9 mouse cellular contexts compared by ENCODE assay signal in the genomic region with DNA sequence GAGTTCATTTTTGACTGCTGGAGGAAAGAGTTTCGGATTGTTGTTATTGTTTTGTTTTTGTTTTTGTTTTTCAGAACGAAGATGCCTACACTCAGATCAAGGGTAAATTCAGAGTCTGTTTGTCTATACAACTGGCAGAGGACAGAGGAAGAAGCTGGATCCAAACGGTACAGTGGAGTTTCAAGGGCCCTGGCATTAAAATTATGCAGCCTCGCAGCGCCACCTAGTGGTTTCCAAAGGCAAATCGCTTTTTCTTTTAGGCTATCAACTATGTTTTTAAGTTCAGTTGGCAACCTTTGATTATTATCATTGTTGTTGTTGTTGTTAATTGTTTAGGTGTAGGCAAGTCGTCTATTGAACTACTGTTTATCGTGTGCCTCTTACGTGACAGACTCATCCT. TPM values are rescaled to one million over a fixed set of nuclear protein-coding genes. Genes with fewer than 3 reads are reported as not detected.
A peak's percentile ranks its signal among the peaks of the same experiment; 100 is the strongest.
DNase-seq lines count a peak whose midpoint lies in the region; ATAC-seq and TF ChIP-seq lines count a peak whose summit lies in the region.
"Had no signal": no experiment of that assay in that cellular context is flagged by ENCODE, and none has a peak within 500 bp of the region (broad histone marks: within the 10 kb centered on the region; RNA-seq: fewer than 3 reads in every experiment).

No protein-coding gene starts in this region.

- no peak overlapping the region for H3K4me3 ChIP-seq in forebrain, embryonic 12.5 days (replicated peaks)
- no peak overlapping the region for H3K4me3 ChIP-seq in liver, embryonic 12.5 days
- H3K4me3 ChIP-seq: stomach, embryonic 15.5 days had no signal

- 8% methylated on average over 9 of the region's 9 CpGs for WGBS in forebrain, embryonic 12.5 days
- WGBS in liver, embryonic 12.5 days (ENCODE audit: insufficient replicate concordance) = 6% methylated on average over 9 of the region's 9 CpGs

- no peaks in the 10 kb centered on the region for H3K36me3 ChIP-seq in forebrain, embryonic 12.5 days (replicated peaks)
- no peaks in the 10 kb centered on the region; the same call in 1 of the 2 replicates for H3K36me3 ChIP-seq in liver, embryonic 12.5 days
- H3K36me3 ChIP-seq: stomach, embryonic 15.5 days had no signal

- H3K4me2 ChIP-seq in forebrain, embryonic 12.5 days = no peak overlapping the region
- peak overlapping the region; percentile 2; the same call in 1 of the 2 replicates for H3K4me2 ChIP-seq in liver, embryonic 12.5 days
- H3K4me2 ChIP-seq: stomach, embryonic 15.5 days had no signal

- DNase-seq in right cerebral cortex, adult 18-20 months = peak; percentile 66
- DNase-seq in right cerebral cortex, postnatal 36 days (ENCODE audit: low spot score in 2 of 2) = no peak
- DNase-seq in brain, embryonic 14.5 days (ENCODE audit: low read depth) = peak; percentile 88
- DNase-seq in kidney, adult 18-20 months = peak; percentile 74
- DNase-seq in right cerebral cortex, adult 2 months (ENCODE audit: low spot score in 2 of 2) = peak; percentile 65 to 83
- peak; percentile 40 for DNase-seq in urinary bladder, postnatal 10 days (ENCODE audit: low spot score)

- no peak for TF ChIP-seq POLR2A in brain, embryonic 14.5 days (IDR thresholded peaks at IDR 0.05; ENCODE audit: borderline replicate concordance, extremely low read depth, insufficient read depth, insufficient read length, poor library complexity, severe bottlenecking)

- H3K27me3 ChIP-seq in forebrain, embryonic 12.5 days = no peaks in the 10 kb centered on the region
- H3K27me3 ChIP-seq in liver, embryonic 12.5 days (replicated peaks) = no peaks in the 10 kb centered on the region
- H3K27me3 ChIP-seq: stomach, embryonic 15.5 days had no signal

- peak; percentile 84 for TF ChIP-seq CTCF in brain, embryonic 14.5 days (IDR thresholded peaks at IDR 0.05; ENCODE audit: borderline replicate concordance, extremely low read depth, insufficient read depth, insufficient read length)

- no peak overlapping the region for H3K27ac ChIP-seq in forebrain, embryonic 12.5 days
- H3K27ac ChIP-seq in liver, embryonic 12.5 days = peak overlapping the region; percentile 93
- H3K27ac ChIP-seq: stomach, embryonic 15.5 days had no signal

- H3K9ac ChIP-seq in forebrain, embryonic 12.5 days = no peak overlapping the region
- H3K9ac ChIP-seq in liver, embryonic 12.5 days = peak overlapping the region; percentile 12; the same call in 1 of the 2 replicates
- H3K9ac ChIP-seq: stomach, embryonic 15.5 days had no signal

- H3K4me1 ChIP-seq in forebrain, embryonic 12.5 days = no peaks in the 10 kb centered on the region
- peaks cover 47% of the 10 kb centered on the region for H3K4me1 ChIP-seq in liver, embryonic 12.5 days
- H3K4me1 ChIP-seq: stomach, embryonic 15.5 days had no signal

- ATAC-seq in forebrain, embryonic 12.5 days (ENCODE audit: low FRiP score) = peak; percentile 53; the same call in 1 of the 2 replicates
- ATAC-seq in liver, embryonic 12.5 days = no peak

- H3K9me3 ChIP-seq in forebrain, embryonic 12.5 days = no peaks in the 10 kb centered on the region
- H3K9me3 ChIP-seq in liver, embryonic 12.5 days (replicated peaks) = no peaks in the 10 kb centered on the region
- H3K9me3 ChIP-seq: stomach, embryonic 15.5 days had no signal

RNA-seq across cellular contexts. Expression of a gene that starts 16.6 kb away (rescaled TPM):
- 6.5 and 18.7 TPM in 2 replicates for polyA plus RNA-seq in brain, embryonic 14.5 days (2012; rRNA removed)
- polyA plus RNA-seq in forebrain, embryonic 12.5 days (2016; fragmentation: Nextera tagmentation; extraction: Ambion mirVana) = 137 and 142 TPM in 2 replicates
- 128 and 134 TPM in 2 replicates for polyA plus RNA-seq in liver, embryonic 12.5 days (2016; fragmentation: Nextera tagmentation; extraction: Ambion mirVana)

RNA-seq across cellular contexts. Expression of a gene that starts 22.4 kb away (rescaled TPM):
- polyA plus RNA-seq in brain, embryonic 14.5 days (2012; rRNA removed) = 21.8 and 24.7 TPM in 2 replicates
- polyA plus RNA-seq in forebrain, embryonic 12.5 days (2016; fragmentation: Nextera tagmentation; extraction: Ambion mirVana) = 5.8 and 6.6 TPM in 2 replicates
- 5.3 and 6.2 TPM in 2 replicates for polyA plus RNA-seq in liver, embryonic 12.5 days (2016; fragmentation: Nextera tagmentation; extraction: Ambion mirVana)

RNA-seq across cellular contexts. Expression of a gene that starts 23.0 kb away (rescaled TPM):
- polyA plus RNA-seq in brain, embryonic 14.5 days (2012; rRNA removed) = 3.5 TPM in 2 replicates
- 3.0 and 3.7 TPM in 2 replicates for polyA plus RNA-seq in forebrain, embryonic 12.5 days (2016; fragmentation: Nextera tagmentation; extraction: Ambion mirVana)
- 2.1 and 2.2 TPM in 2 replicates for polyA plus RNA-seq in liver, embryonic 12.5 days (2016; fragmentation: Nextera tagmentation; extraction: Ambion mirVana)

RNA-seq across cellular contexts. Expression of a gene that starts 23.8 kb away (rescaled TPM):
- polyA plus RNA-seq in brain, embryonic 14.5 days (2012; rRNA removed) = 7.2 and 13.6 TPM in 2 replicates
- polyA plus RNA-seq in forebrain, embryonic 12.5 days (2016; fragmentation: Nextera tagmentation; extraction: Ambion mirVana) = 1.3 and 3.7 TPM in 2 replicates
- polyA plus RNA-seq in liver, embryonic 12.5 days (2016; fragmentation: Nextera tagmentation; extraction: Ambion mirVana) = 1.2 and 3.1 TPM in 2 replicates

RNA-seq across cellular contexts. Expression of a gene that starts 24.0 kb away (rescaled TPM):
- polyA plus RNA-seq in brain, embryonic 14.5 days (2012; rRNA removed) = 15.0 and 21.6 TPM in 2 replicates
- 7.2 and 9.5 TPM in 2 replicates for polyA plus RNA-seq in forebrain, embryonic 12.5 days (2016; fragmentation: Nextera tagmentation; extraction: Ambion mirVana)
- 7.1 and 9.9 TPM in 2 replicates for polyA plus RNA-seq in liver, embryonic 12.5 days (2016; fragmentation: Nextera tagmentation; extraction: Ambion mirVana)

Comparison
In these comparisons a context has a peak if more than half of its experiments do, and no peak if none do; other contexts are left out.
1. DNase-seq: peak in right cerebral cortex, adult 18-20 months (single experiment), brain, embryonic 14.5 days (single experiment), kidney, adult 18-20 months (single experiment), right cerebral cortex, adult 2 months (2 of 2) and urinary bladder, postnatal 10 days (single experiment); none in right cerebral cortex, postnatal 36 days (0 of 2).